Mouse (Mus musculus): ENCODE results near the gene Zfpm1. TPM values are rescaled to one million over a fixed set of nuclear protein-coding genes. Genes with fewer than 3 reads are reported as not detected.

The Zfpm1 gene
- polyA plus RNA-seq, 1 experiment = 708 TPM

- no peak for TF ChIP-seq GATA1 (IDR thresholded peaks at IDR 0.05; ENCODE audit: low read length)
These were observed 40.2 kb downstream of the Zfpm1 start for GRCm38 (mm10) chr8:122322126-122322525.

- TF ChIP-seq GATA1 (IDR thresholded peaks at IDR 0.05; ENCODE audit: low read length) = peak; percentile 79
These were observed 40.9 kb downstream of the Zfpm1 start for GRCm38 (mm10) chr8:122322792-122323191.

GRCm38 (mm10) chr8:122325196-122325595 lies 43.3 kb downstream of the Zfpm1 start:
- no peak for TF ChIP-seq GATA1 (IDR thresholded peaks at IDR 0.05; ENCODE audit: low read length)

GRCm38 (mm10) chr8:122326114-122326542 lies 44.2 kb downstream of the Zfpm1 start:
- TF ChIP-seq GATA1 (IDR thresholded peaks at IDR 0.05; ENCODE audit: low read length) = no peak

- no peak for TF ChIP-seq GATA1 (IDR thresholded peaks at IDR 0.05; ENCODE audit: low read length)
These were observed 47.1 kb downstream of the Zfpm1 start for GRCm38 (mm10) chr8:122329072-122329471.

GRCm38 (mm10) chr8:122329553-122330239 lies 47.8 kb downstream of the Zfpm1 start:
- TF ChIP-seq GATA1 (IDR thresholded peaks at IDR 0.05; ENCODE audit: low read length) = peak; percentile 84

GRCm38 (mm10) chr8:122330446-122331133 lies 48.6 kb downstream of the Zfpm1 start:
- TF ChIP-seq GATA1 (IDR thresholded peaks at IDR 0.05; ENCODE audit: low read length) = no peak

- TF ChIP-seq GATA1 (IDR thresholded peaks at IDR 0.05; ENCODE audit: low read length) = no peak
These were observed 49.2 kb downstream of the Zfpm1 start for GRCm38 (mm10) chr8:122331134-122331523.

- no peak for TF ChIP-seq GATA1 (IDR thresholded peaks at IDR 0.05; ENCODE audit: low read length)
These were observed 51.0 kb downstream of the Zfpm1 start for GRCm38 (mm10) chr8:122332753-122333506.

- no peak for TF ChIP-seq GATA1 (IDR thresholded peaks at IDR 0.05; ENCODE audit: low read length)
These were observed 51.6 kb downstream of the Zfpm1 start for GRCm38 (mm10) chr8:122333531-122333930.

GRCm38 (mm10) chr8:122334791-122335490 lies 53.0 kb downstream of the Zfpm1 start:
- no peak for TF ChIP-seq GATA1 (IDR thresholded peaks at IDR 0.05; ENCODE audit: low read length)

- TF ChIP-seq GATA1 (IDR thresholded peaks at IDR 0.05; ENCODE audit: low read length) = no peak
These were observed 53.8 kb downstream of the Zfpm1 start for GRCm38 (mm10) chr8:122335638-122336250.

- no peak for TF ChIP-seq GATA1 (IDR thresholded peaks at IDR 0.05; ENCODE audit: low read length)
These were observed 54.4 kb downstream of the Zfpm1 start for GRCm38 (mm10) chr8:122336251-122336910.

GRCm38 (mm10) chr8:122338852-122339251 lies 56.9 kb downstream of the Zfpm1 start:
- TF ChIP-seq GATA1 (IDR thresholded peaks at IDR 0.05; ENCODE audit: low read length) = no peak

- TF ChIP-seq GATA1 (IDR thresholded peaks at IDR 0.05; ENCODE audit: low read length) = no peak
These were observed 58.8 kb downstream of the Zfpm1 start for GRCm38 (mm10) chr8:122340761-122341160.
